Mouse (Mus musculus) forebrain, embryonic 11.5 days (tissue): ENCODE results near the gene Guk1. TPM values are rescaled to one million over a fixed set of nuclear protein-coding genes. Genes with fewer than 3 reads are reported as not detected.
A peak's percentile ranks its signal among the peaks of the same experiment; 100 is the strongest.

Source experiments
- ATAC-seq: fragments of 200-750 bp; cut with Nextera tagmentation; replicated peaks from 2 replicates; pipeline ENCODE4 v1.8.0; 2017; ENCODE audit warnings: moderate TSS enrichment; ENCODE audit not compliant: low FRiP score
- DNase-seq: peaks from one replicate; pipeline ENCODE4 v3.0.0-alpha.2; 2017; ENCODE audit warnings: low spot score
- H3K27ac ChIP-seq: fragments of 300-500 bp; sonication (generic); 2 replicates; pipeline ENCODE4 v1.5.1; 2014; ENCODE audit warnings: low read depth, low read length
- H3K27me3 ChIP-seq: fragments of 300-500 bp; sonication (generic); 2 replicates; pipeline ENCODE4 v1.6.1; 2014; ENCODE audit warnings: mild to moderate bottlenecking, low read length, mixed read lengths; ENCODE audit not compliant: control insufficient read depth, insufficient read depth
- H3K36me3 ChIP-seq: fragments of 300-500 bp; sonication (generic); 2 replicates; pipeline ENCODE4 v1.6.1; 2014; ENCODE audit warnings: mild to moderate bottlenecking, low read length, moderate library complexity, mixed read lengths; ENCODE audit not compliant: control insufficient read depth, insufficient read depth
- H3K4me1 ChIP-seq: fragments of 300-500 bp; sonication (generic); replicated peaks from 2 replicates; pipeline ENCODE4 v1.6.1; 2014; ENCODE audit warnings: low read length, mixed read lengths; ENCODE audit not compliant: control insufficient read depth, insufficient read depth
- H3K4me2 ChIP-seq: fragments of 300-500 bp; sonication (generic); 2 replicates; pipeline ENCODE4 v1.6.1; 2014; ENCODE audit warnings: low read depth, mild to moderate bottlenecking, low read length, moderate library complexity, mixed read lengths; ENCODE audit not compliant: severe bottlenecking
- H3K4me3 ChIP-seq: fragments of 300-500 bp; sonication (generic); 2 replicates; pipeline ENCODE4 v1.5.1; 2014; ENCODE audit warnings: low read depth, low read length
- H3K9ac ChIP-seq: fragments of 300-500 bp; sonication (generic); 2 replicates; pipeline ENCODE4 v1.6.1; 2014; ENCODE audit warnings: low read length
- H3K9me3 ChIP-seq: fragments of 300-500 bp; sonication (generic); 2 replicates; pipeline ENCODE4 v1.6.1; 2016; ENCODE audit warnings: low read length, mixed read lengths; ENCODE audit not compliant: control insufficient read depth
- WGBS: fragments of 180-500 bp; shearing (Covaris S2); extraction: QIAGEN DNeasy Blood & Tissue Kit; methylation state at CpG from one replicate; pipeline ENCODE4 v1.1.7; 2014; 5-methylcytosine and 5-hydroxymethylcytosine counted together
- polyA plus RNA-seq: library from polyadenylated mRNA; unstranded; fragments of >200 nt; fragmentation: Nextera tagmentation; extraction: Ambion mirVana; gene quantifications from 2 replicates; pipeline ENCODE4 v1.2.1, GENCODE M21; 2014

Gene Guk1
- polyA plus RNA-seq, 1 experiment from 2014 or later = 90.3 TPM

DNA sequence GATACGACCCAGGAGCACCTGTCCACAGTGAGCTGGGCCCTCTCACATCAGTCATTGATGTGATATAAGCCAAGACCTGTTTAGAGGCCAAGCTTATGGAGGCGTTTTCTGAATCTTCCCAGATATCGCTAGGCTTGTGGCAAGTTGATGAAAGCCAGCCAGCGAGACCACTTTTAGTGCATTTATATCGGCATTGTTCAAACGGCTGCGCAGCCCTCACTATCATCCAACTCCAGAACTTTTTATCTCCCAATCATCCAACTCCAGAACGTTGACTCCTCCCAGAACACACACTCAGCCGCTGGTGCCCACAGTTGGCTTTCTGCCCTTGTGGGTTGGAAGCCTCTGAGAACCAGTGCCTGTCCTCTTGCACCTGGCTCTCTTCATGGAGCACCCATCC is 27.6 kb downstream of the Guk1 start:
- H3K27ac ChIP-seq = peak overlapping the region; percentile 97; the same call in 1 of the 2 replicates

DNA sequence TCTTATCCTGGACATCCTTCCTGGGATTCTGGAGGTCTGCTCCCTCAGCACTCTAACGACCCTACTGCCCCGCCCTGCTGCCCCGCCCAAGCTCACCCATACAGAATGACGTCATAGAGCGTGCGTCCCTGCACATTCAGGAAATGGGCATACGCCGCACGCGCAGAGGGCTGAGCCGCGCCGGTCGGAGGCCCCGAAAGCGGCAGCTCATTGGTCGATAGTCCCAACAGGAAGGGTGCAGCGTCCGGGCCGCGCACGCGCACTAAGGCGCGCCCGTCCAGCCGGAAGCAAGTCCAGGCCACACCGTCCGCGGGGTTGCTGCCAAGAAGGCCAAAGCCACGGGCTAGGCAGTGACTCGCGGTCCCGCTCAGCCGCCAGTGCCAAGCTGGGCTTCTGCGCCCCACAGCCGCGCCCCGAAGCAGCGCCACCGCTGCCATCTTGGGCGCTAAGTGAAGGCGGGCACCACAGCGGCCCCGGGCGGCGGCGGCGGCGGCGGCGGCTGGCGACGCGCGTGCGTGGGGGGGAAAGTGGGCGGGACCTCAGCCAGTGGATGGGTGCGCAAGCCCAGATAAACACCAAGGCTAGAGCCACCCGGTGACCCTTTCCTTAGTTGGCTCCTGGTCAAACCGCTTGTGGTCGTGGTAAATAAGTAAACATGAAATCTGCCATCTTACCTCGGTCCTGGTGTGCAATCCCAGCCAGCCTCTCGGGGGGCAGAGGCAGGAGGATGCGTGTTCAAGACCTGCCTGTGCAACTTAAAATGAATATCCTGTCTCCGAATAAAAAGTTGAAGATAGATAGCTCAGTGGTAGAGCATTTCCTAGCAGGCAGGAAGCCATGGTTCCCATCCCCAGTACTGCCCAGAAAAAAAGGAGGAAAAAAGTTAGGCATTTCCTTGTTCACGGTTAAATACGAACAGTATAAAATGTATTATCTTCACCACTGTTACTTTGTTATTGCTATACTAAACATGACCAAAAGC is 28.5 kb downstream of the Guk1 start, which contains the start of gene Iba57:
TSS of gene Iba57 (minus strand) at position 485 of the 982 bp plus-strand sequence.
- Histone ChIP-seq H3K9me3 (no peaks in the 10 kb centered on the region), H3K27me3 (no peaks in the 10 kb centered on the region), H3K27ac (peak within 1 kb of the TSS; percentile 97), H3K4me2 (peak within 1 kb of the TSS; percentile 76), H3K4me1 (peaks cover 2% of the 10 kb centered on the region; the same call in 1 of the 2 replicates), H3K36me3 (no peaks in the 10 kb centered on the region), H3K4me3 (peak within 1 kb of the TSS; percentile 74), H3K9ac (peak within 1 kb of the TSS; percentile 96)
- ATAC-seq (peak; percentile 99), DNase-seq (peak; percentile 98)
- 3% methylated on average over 66 of the region's 68 CpGs for WGBS

More for the DNA sequence above, 27.6 kb downstream of the Guk1 start:
- H3K36me3 ChIP-seq = no peaks in the 10 kb centered on the region
- whole genome bisulfite sequencing = 83% methylated on average over 9 of the region's 9 CpGs
- ATAC-seq (no peak), DNase-seq (no peak)
- H3K4me1 ChIP-seq = peaks cover 2% of the 10 kb centered on the region; the same call in 1 of the 2 replicates
- H3K4me2 ChIP-seq = peak overlapping the region; percentile 76; the same call in 1 of the 2 replicates
- no peaks in the 10 kb centered on the region for H3K9me3 ChIP-seq
- no peaks in the 10 kb centered on the region for H3K27me3 ChIP-seq
- peak overlapping the region; percentile 74; the same call in 1 of the 2 replicates for H3K4me3 ChIP-seq
- peak overlapping the region; percentile 96 for H3K9ac ChIP-seq

GRCm38 (mm10) chr11:59162443-59163254 is 29.4 kb downstream of the Guk1 start:
- H3K36me3 ChIP-seq = no peaks in the 10 kb centered on the region
- H3K4me2 ChIP-seq = peak overlapping the region; percentile 48
- no peaks in the 10 kb centered on the region for H3K9me3 ChIP-seq
- ATAC-seq (no peak; the same call in 1 of the 2 replicates), DNase-seq (no peak)
- 59% methylated on average over 9 of the region's 9 CpGs for WGBS
- no peak overlapping the region for H3K27ac ChIP-seq
- H3K9ac ChIP-seq = peak overlapping the region; percentile 54
- H3K4me1 ChIP-seq = peaks cover 2% of the 10 kb centered on the region; the same call in 1 of the 2 replicates
- no peaks in the 10 kb centered on the region for H3K27me3 ChIP-seq
- H3K4me3 ChIP-seq = peak overlapping the region; percentile 74

DNA sequence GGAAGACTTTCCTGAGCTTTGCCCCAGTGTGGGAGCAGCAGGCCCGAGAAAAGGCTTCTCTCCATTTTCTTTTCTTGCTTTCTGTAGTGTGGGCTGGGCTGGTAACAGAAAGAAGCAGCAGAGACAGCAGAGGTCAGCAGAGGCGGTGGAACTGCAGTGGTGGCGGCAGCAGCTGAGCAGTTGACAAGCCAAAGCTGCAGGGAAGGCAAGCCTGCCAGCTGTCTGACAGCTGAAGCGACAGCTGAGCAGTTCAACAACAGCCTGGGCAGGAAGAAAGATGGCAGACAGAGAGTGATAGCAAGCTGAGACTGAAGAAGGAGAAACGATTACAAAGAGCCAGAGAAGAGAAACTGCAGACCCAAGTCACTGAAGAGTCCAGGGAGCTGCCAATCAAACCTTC is 30.6 kb downstream of the Guk1 start:
- ATAC-seq (no peak), DNase-seq (no peak)
- H3K9me3 ChIP-seq = no peaks in the 10 kb centered on the region
- no peak overlapping the region for H3K4me3 ChIP-seq
- H3K4me2 ChIP-seq = no peak overlapping the region
- peaks cover 2% of the 10 kb centered on the region; the same call in 1 of the 2 replicates for H3K4me1 ChIP-seq
- H3K27me3 ChIP-seq = no peaks in the 10 kb centered on the region
- WGBS = 82% methylated on average over 5 of the region's 5 CpGs
- no peak overlapping the region for H3K27ac ChIP-seq
- no peaks in the 10 kb centered on the region for H3K36me3 ChIP-seq
- no peak overlapping the region for H3K9ac ChIP-seq

- no peaks in the 10 kb centered on the region for H3K36me3 ChIP-seq
- no peaks in the 10 kb centered on the region for H3K9me3 ChIP-seq
- no peak overlapping the region for H3K4me2 ChIP-seq
- peaks cover 2% of the 10 kb centered on the region; the same call in 1 of the 2 replicates for H3K4me1 ChIP-seq
- ATAC-seq (no peak), DNase-seq (no peak)
- no peak overlapping the region for H3K4me3 ChIP-seq
- no peak overlapping the region for H3K9ac ChIP-seq
- 92% methylated on average over 4 of the region's 4 CpGs for WGBS
- H3K27me3 ChIP-seq = no peaks in the 10 kb centered on the region
- no peak overlapping the region for H3K27ac ChIP-seq
Observed at GRCm38 (mm10) chr11:59159558-59159957, 32.5 kb downstream of the Guk1 start.

GRCm38 (mm10) chr11:59159099-59159498 is 32.9 kb downstream of the Guk1 start:
- no peak for ATAC-seq

DNA sequence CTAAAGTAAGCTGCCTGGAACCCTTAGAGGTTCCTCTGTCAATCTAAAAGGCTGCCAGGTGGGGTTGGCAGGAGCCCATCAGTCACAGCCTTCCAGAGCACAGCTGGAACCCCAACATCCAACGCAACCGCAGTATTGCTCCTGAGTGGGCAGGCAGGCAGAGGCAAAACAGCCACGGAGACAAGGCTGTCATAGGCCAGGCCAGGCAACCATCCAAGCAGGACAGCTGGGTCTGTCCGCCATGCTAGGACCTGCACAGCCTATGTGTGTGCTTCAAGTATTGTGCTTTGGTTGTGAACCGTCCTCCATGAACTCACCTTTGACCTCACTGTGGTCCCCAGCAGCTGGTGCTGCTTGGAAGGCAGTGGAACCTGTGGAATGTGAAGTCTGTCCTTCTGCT is 36.1 kb downstream of the Guk1 start:
- H3K27ac ChIP-seq = no peak overlapping the region
- H3K9me3 ChIP-seq = no peaks in the 10 kb centered on the region
- 92% methylated on average over 5 of the region's 5 CpGs for WGBS
- H3K4me2 ChIP-seq = no peak overlapping the region
- no peak overlapping the region for H3K4me3 ChIP-seq
- H3K9ac ChIP-seq = no peak overlapping the region
- no peaks in the 10 kb centered on the region for H3K27me3 ChIP-seq
- DNase-seq (no peak), ATAC-seq (no peak)
- H3K36me3 ChIP-seq = no peaks in the 10 kb centered on the region
- no peaks in the 10 kb centered on the region for H3K4me1 ChIP-seq

More at GRCm38 (mm10) chr11:59159099-59159498, 32.9 kb downstream of the Guk1 start:
- Histone ChIP-seq H3K9ac (no peak overlapping the region), H3K27me3 (no peaks in the 10 kb centered on the region), H3K4me2 (no peak overlapping the region), H3K4me3 (no peak overlapping the region), H3K36me3 (no peaks in the 10 kb centered on the region), H3K27ac (no peak overlapping the region), H3K4me1 (peaks cover 2% of the 10 kb centered on the region; the same call in 1 of the 2 replicates), H3K9me3 (no peaks in the 10 kb centered on the region)
- DNase-seq = peak; percentile 44
- 91% methylated on average over 13 of the region's 13 CpGs for WGBS

DNA sequence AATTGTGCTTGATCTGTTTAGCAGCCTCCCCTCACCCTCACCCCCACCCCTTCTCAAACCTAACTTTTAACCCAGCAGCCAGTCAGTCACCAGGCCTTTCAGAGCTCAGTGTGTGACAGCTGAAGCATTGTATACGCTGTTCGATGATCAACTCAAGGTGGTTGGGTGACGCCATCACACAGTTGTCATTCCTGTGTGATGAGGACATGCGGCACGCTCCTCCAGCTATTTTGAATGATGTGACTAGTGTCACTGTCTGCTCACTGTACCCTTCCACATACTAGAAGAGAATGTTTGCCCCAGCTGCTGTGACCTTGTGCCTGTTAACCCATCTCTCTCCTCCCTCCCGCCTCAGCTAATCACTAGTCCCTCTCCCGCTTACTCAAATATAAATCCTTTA is 37.8 kb downstream of the Guk1 start:
- no peak for ATAC-seq
- Histone ChIP-seq H3K4me2 (no peak overlapping the region), H3K4me1 (no peaks in the 10 kb centered on the region), H3K36me3 (no peaks in the 10 kb centered on the region), H3K27me3 (no peaks in the 10 kb centered on the region), H3K27ac (no peak overlapping the region), H3K9ac (no peak overlapping the region), H3K4me3 (no peak overlapping the region), H3K9me3 (no peaks in the 10 kb centered on the region)
- no peak for DNase-seq
- 97% methylated on average over 7 of the region's 7 CpGs for WGBS
